Mouse (Mus musculus): ENCODE results near the gene Olfr45. TPM values are rescaled to one million over a fixed set of nuclear protein-coding genes. Genes with fewer than 3 reads are reported as not detected.
"Not testable (repeated sequence)": the region's sequence is repeated elsewhere in the genome, so short reads cannot be mapped to it uniquely, and the experiment has no call there.

Olfr45 gene
- polyA plus RNA-seq (2012; rRNA removed), result not detected in 2 replicates

DNA sequence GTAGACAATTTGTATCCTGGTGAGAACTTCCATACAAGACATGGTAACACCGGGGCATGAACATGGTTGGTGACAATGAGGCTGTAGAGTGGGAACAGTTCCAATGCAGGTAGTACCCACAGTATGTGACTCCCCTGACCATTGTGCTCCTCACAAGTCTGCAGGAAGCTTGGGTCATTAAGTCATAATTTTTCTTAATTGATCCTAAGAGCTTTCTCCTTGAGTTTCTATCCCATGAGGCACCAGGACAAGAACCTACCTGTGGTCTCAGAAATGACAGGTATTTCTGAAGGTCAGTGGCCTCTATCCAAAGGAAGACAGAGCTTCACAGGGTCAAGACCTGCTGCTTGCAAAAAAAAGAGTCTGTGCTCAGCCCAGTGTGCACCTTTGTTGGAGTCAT is at the start of gene Olfr45:
Olfr45 (plus strand) TSS at position 301 of the 400 bp plus-strand sequence.
- no peak for DNase-seq (ENCODE audit: low read depth, low spot score)
- 78% methylated on average over 1 of the region's 1 CpGs for WGBS

DNA sequence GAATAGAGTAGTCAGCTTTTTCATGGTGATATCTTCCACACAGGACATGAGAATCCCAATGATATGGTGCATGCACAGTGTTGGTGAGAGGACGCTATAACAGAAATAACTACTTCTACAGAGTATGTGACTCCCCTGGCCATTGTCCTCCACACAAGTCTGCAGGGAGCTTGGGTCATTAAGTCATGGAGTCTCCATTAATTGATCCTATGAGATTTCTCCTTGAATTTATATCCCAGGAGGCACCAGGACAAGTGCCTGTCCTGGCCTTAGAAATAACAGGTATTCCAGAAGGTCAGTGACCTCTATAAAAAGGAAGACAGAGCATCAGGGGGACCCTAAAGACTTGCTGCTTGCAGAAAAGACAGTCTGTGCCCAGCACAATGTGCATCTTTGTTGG is 35.6 kb upstream of the Olfr45 start, which contains the start of gene Olfr53:
Olfr53 (plus strand) TSS at position 301 of the 400 bp plus-strand sequence.
- 85% methylated on average over 1 of the region's 1 CpGs for WGBS
- DNase-seq (ENCODE audit: low read depth, low spot score), result no peak

DNA sequence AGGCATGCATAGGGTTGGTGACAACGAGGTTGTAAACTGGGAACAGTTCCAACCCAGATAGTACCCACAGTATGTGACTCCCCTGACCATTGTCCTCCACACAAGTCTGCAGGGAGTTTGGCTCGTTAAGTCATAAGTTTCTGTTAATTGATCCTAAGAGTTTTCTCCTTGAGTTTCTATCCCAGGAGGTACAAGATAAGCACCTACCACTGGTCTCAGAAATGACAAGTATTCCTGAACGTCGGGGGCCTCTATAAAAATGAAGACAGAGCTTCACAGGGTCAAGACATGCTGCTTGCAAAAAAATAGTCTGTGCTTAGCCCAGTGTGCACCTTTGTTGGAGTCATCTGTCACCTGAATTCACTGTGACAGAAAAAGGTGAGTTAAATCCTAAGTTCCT is 22.1 kb upstream of the Olfr45 start, which contains the start of gene Olfr539:
Olfr539 (plus strand) TSS at position 301 of the 400 bp plus-strand sequence.
- WGBS, result 55% methylated on average over 4 of the region's 4 CpGs
- no peak for DNase-seq (ENCODE audit: low read depth, low spot score)

DNA sequence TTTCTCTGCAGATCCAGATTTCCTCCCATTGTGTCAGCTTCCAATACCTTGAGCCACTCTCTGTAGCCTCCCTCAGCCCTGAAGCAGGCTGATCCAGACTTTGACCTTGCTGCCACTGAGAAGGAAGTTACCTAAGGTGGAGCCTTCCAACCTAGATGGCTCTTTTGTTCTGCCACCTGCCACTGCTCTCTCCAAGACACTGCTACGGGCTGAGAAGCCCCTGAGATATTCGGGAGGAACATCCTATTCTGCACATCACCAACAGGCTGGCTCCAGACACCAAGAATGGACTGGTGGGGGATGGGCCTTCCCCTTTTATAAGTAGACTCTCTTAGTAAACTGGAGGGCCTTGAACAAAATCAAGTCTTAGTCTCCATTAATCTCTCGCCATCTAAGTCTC is 11.1 kb upstream of the Olfr45 start:
- DNase-seq (ENCODE audit: low read depth, low spot score), result not testable (repeated sequence)
- WGBS, result 62% methylated on average over 3 of the region's 3 CpGs

DNA sequence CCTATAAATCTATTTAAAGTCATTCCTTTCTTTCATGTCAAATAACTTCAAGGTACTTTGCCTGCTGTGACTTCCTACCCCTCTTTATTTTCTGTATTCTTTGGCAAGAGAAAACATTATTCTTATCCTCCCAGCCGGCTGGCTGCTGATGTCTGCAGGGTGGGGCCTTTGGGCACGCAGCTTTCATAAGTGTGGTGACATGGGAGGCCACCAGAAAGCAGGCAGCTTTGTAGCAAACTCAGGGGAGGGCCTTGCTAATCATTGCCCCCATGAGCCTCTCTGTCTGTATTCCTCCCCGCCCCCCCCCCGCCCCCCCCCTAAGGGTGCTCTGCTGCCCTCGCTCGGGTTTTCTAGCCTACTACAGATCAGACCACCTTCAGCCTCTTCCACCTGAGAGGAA is 5.9 kb upstream of the Olfr45 start:
- no peak for DNase-seq (ENCODE audit: low read depth, low spot score)
- 1% methylated on average over 6 of the region's 6 CpGs for WGBS

DNA sequence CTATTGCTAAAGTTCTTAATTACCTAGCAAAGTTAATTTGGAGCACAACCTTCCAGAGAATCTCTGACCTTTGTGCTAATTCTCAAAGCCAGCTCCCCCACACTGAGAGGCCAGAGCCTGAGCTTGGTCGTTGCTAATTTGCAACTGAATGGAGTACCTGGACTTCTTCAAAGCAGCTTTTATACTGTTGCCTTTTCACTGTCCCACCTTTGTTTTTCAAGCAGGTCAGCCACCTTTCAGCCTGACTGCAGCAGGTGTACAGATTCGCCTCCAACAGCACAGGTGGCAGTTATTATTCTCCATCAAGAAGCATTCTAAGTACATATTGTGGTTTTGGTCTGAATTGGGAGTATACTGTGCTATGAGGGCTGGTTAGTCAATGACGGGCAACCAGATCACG is 2.2 kb upstream of the Olfr45 start:
- 70% methylated on average over 4 of the region's 4 CpGs for WGBS
- not testable (repeated sequence) for DNase-seq (ENCODE audit: low read depth, low spot score)

DNA sequence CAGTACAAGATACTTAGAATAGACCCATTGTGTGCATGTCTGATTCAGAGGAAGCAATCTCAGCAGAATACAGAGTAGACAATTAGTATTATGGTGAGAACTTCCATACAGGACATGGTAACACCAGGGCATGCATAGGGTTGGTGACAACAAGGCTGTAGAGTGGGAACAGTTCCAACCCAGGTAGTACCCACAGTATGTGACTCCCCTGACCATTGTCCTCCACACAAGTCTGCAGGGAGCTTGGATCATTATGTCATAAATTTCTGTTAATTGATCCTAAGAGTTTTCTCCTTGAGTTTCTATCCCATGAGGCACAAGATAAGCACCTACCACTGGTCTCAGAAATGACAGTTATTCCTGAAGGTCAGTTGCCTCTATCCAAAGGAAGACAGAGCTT is 15.2 kb downstream of the Olfr45 start, which contains the start of gene Olfr541:
Olfr541 (plus strand) TSS at position 301 of the 400 bp plus-strand sequence.
- no peak for DNase-seq (ENCODE audit: low read depth, low spot score)

DNA sequence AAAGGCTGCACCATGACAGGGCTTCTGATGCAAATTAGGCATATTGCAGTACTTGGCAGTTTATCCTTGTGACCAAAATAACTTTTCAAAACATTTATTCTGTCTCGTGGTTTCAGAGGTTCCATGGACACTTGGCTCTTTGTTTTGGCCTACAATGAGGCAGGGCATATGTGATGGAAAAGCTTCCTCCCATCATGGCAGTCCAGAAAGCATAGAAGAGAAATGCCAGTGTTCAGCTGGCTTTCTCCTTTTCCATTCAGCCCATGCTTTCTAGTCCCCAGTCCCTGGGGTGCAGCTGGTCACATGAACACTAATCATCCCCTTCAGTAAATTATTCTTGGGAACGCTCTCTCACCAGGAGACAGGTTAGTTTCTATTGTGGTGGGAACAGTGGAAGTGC is 24.6 kb downstream of the Olfr45 start:
- DNase-seq (ENCODE audit: low read depth, low spot score), result no peak
- WGBS, result 65% methylated on average over 2 of the region's 2 CpGs

DNA sequence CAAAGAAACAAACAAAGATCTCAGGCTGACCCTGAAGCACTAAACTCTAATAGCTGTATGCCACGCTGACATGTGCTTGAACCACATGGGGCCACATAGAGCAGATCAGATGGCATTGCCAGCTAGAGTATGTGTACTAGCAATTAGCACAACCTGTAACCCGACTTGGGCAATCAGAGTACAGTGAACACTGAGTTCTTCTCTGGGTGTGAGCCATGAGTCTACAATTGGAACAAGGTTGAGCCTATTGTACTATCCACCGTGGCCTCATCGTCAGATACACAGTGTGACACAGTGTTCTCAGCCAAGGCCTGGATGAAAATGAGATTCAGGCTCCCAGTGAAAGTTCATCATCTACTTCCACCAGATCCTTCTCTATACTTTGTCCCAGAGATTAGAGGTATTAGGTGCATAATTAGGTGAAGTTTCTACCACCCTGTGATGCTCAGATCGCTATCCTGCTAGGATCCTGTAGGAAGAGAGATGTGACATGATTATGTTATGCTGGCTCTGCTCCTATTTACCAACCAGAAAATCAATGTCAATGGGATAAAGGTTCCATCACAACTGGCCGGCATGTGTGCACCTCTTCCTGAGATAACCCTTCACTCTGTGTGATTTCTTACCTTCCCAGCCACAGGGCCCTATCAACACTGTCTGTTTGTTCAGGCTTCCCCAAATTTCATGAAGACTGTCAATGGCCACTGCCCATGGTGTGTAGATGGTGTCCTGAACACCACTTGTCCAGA is 26.0 kb downstream of the Olfr45 start:
- 64% methylated on average over 6 of the region's 6 CpGs for WGBS
- no peak for DNase-seq (ENCODE audit: low read depth, low spot score)

DNA sequence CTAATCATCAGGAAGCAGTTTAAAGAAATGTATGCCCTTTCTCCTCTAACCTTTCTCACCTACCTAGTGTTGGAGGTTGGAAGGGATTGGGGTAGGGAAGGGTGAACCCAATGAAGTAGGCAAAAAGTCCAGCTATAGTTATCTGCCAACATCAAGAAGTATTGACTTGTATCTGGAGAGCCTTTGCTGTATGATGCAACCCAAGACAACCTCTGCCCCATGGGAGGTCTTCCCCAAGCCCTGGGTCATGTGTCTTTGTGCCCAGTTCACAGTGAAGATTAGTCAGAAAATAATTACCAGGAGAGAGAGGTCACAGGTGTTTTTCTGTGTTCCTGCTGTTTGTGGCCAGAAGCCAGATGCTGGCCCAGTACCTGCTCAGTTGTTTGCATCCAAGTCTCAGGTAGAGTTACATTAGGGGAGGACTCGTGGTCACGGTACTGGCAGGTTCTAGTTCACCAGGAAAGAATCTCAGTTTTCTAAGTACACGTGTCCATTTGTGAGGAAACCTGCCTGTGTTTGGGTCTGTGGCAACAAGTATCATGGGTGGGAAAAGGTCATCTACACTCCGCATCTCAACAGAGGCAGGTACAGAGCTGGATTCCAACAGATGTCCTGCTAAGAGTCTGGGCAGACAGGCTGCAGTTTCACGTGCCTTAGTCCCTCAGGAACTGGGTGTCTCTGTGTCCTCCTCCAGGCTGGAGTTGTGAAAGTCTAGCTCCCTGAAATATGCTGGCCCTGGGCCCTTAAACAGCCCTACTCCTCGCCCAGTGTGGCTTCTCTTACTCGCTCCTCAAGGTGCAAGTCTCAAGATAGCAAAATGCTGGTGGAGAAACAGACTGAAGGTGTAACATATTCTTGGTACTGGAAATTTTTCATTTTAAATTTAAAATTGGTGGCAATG is 35.7 kb downstream of the Olfr45 start:
- 72% methylated on average over 7 of the region's 7 CpGs for WGBS
- DNase-seq (ENCODE audit: low read depth, low spot score), result no peak

DNA sequence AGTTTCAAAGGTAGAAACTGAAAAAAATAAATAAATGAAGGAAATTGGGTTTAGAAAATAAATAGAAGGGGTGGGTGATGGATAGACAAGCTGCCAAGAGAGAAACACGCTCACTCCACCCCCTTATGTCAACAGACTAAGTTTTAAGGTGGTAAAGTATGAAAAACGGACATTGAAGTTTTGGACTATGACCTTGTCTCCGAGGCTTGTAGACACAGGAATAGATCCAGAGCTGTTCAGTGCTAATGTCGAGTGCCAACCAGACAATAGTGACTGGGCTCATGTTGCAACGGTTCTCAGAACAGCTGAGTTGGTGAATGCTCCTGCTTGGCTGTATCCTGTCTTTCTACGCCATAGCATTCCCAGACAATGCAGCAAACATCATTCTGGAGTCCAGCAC is 39.3 kb downstream of the Olfr45 start:
- WGBS, result 29% methylated on average over 6 of the region's 6 CpGs
- no peak for DNase-seq (ENCODE audit: low read depth, low spot score)

DNA sequence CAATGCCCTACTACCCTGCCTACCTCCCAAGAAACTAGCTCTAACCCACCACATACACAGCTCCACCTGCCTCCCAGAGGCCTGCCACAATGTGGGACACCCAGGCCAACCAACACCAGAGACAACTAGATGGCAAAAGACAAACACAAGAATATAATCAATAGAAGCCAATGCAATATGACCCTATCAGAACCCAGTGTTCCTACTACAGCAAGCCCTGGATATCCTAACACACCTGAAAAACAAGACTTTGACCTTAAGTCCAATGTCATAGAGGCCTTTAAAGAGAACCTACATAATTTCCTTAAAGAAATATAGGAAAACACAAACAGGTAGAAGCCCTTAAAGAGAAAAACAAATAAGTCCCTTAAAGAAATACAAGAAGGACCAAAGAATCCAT is 43.8 kb downstream of the Olfr45 start:
- no peak for DNase-seq (ENCODE audit: low read depth, low spot score)

DNA sequence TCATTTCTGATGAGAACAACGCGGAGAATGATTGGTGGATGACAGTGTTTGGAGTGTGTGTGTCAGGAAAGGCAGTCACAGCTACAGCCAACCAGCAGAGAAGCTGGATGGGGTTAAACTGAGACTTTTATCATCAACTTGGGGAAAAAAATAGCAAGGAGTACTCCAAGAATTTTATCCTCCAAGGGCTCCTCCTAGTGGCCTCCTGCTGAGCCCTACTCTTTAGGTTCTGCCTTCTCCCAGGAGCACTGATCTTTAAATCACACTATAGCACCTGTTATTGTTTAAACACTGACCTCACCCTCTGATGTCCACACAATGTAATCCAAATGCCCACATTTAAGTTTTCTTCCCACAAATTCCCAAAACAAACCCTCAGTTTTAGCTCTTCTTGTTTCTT is 51.4 kb downstream of the Olfr45 start:
- no peak for DNase-seq (ENCODE audit: low read depth, low spot score)
- WGBS, result 71% methylated on average over 2 of the region's 2 CpGs

Other genes with a start within 250 kb of the Olfr45 start
- not detected in 2 replicates for gene Olfr533, start 218.6 kb upstream of the Olfr45 start, polyA plus RNA-seq (2012; rRNA removed)
- not detected in 2 replicates for gene Olfr535, start 197.7 kb upstream of the Olfr45 start, polyA plus RNA-seq (2012; rRNA removed)
- not detected in 2 replicates for gene Olfr536, start 174.6 kb upstream of the Olfr45 start, polyA plus RNA-seq (2012; rRNA removed)
- gene Olfr538, start 114.1 kb upstream of the Olfr45 start, polyA plus RNA-seq (2012; rRNA removed), result not detected in 2 replicates
- gene Olfr46, start 80.7 kb upstream of the Olfr45 start, polyA plus RNA-seq (2012; rRNA removed), result not detected in 2 replicates
- gene Olfr61, start 53.0 kb upstream of the Olfr45 start, polyA plus RNA-seq (2012; rRNA removed), result not detected in 2 replicates
- gene Olfr53, start 35.5 kb upstream of the Olfr45 start, polyA plus RNA-seq (2012; rRNA removed), result not detected in 2 replicates
- gene Olfr539, start 22.0 kb upstream of the Olfr45 start, polyA plus RNA-seq (2012; rRNA removed), result not detected in 2 replicates
- gene Olfr541, start 15.3 kb downstream of the Olfr45 start, polyA plus RNA-seq (2012; rRNA removed), result not detected in 2 replicates
- gene Cyp2e1, start 81.8 kb downstream of the Olfr45 start, polyA plus RNA-seq (2012; rRNA removed), result 0.75 and 1.4 TPM in 2 replicates
- gene Syce1, start 105.9 kb downstream of the Olfr45 start, polyA plus RNA-seq (2012; rRNA removed), result not detected in 2 replicates
- 0.15 and 0.20 TPM in 2 replicates for gene Zfp941, start 140.2 kb downstream of the Olfr45 start, polyA plus RNA-seq (2012; rRNA removed)
- gene Urah, start 153.1 kb downstream of the Olfr45 start, polyA plus RNA-seq (2012; rRNA removed), result 47.2 and 49.4 TPM in 2 replicates
- gene Scgb1c1, start 163.6 kb downstream of the Olfr45 start, polyA plus RNA-seq (2012; rRNA removed), result not detected in 2 replicates
- not detected in 2 replicates for gene Odf3, start 165.9 kb downstream of the Olfr45 start, polyA plus RNA-seq (2012; rRNA removed)
- not detected in 2 replicates for gene Gm45785, start 174.4 kb downstream of the Olfr45 start, polyA plus RNA-seq (2012; rRNA removed)
- 93.2 and 103 TPM in 2 replicates for gene Ric8a, start 175.0 kb downstream of the Olfr45 start, polyA plus RNA-seq (2012; rRNA removed)
- 22.0 and 22.5 TPM in 2 replicates for gene Bet1l, start 175.6 kb downstream of the Olfr45 start, polyA plus RNA-seq (2012; rRNA removed)
- gene Psmd13, start 200.0 kb downstream of the Olfr45 start, polyA plus RNA-seq (2012; rRNA removed), result 79.6 and 86.8 TPM in 2 replicates
- 18.4 and 23.3 TPM in 2 replicates for gene Sirt3, start 200.4 kb downstream of the Olfr45 start, polyA plus RNA-seq (2012; rRNA removed)
- 3.4 and 4.4 TPM in 2 replicates for gene Cox8b, start 218.5 kb downstream of the Olfr45 start, polyA plus RNA-seq (2012; rRNA removed)
- 93.6 and 138 TPM in 2 replicates for gene Nlrp6, start 239.0 kb downstream of the Olfr45 start, polyA plus RNA-seq (2012; rRNA removed)